Mouse (Mus musculus) midbrain, embryonic 15.5 days (tissue): ENCODE data around the gene Alox12. TPM values are rescaled to one million over a fixed set of nuclear protein-coding genes. Genes with fewer than 3 reads are reported as not detected.

ENCODE experiments used
- ATAC-seq: fragments of 200-750 bp; cut with Nextera tagmentation; replicated peaks from 2 replicates; pipeline ENCODE4 v1.8.0; 2017; ENCODE audit warnings: moderate TSS enrichment
- H3K27ac ChIP-seq: fragments of 300-500 bp; sonication (generic); 2 replicates; pipeline ENCODE4 v1.5.1; 2015; ENCODE audit warnings: mild to moderate bottlenecking, inconsistent platforms
- H3K27me3 ChIP-seq: fragments of 300-500 bp; sonication (generic); replicated peaks from 2 replicates; pipeline ENCODE4 v1.6.1; 2015; ENCODE audit warnings: inconsistent platforms
- H3K36me3 ChIP-seq: fragments of 300-500 bp; sonication (generic); replicated peaks from 2 replicates; pipeline ENCODE4 v1.6.1; 2015; ENCODE audit warnings: inconsistent platforms
- H3K4me1 ChIP-seq: fragments of 300-500 bp; sonication (generic); 2 replicates; pipeline ENCODE4 v1.6.1; 2015; ENCODE audit warnings: inconsistent platforms
- H3K4me2 ChIP-seq: fragments of 300-500 bp; sonication (generic); 2 replicates; pipeline ENCODE4 v1.6.1; 2015; ENCODE audit warnings: inconsistent platforms, mild to moderate bottlenecking, moderate library complexity
- H3K4me3 ChIP-seq: fragments of 300-500 bp; sonication (generic); 2 replicates; pipeline ENCODE4 v1.5.1; 2015; ENCODE audit warnings: mild to moderate bottlenecking, inconsistent platforms
- H3K9ac ChIP-seq: fragments of 300-500 bp; sonication (generic); 2 replicates; pipeline ENCODE4 v1.6.1; 2015; ENCODE audit warnings: mild to moderate bottlenecking, inconsistent platforms
- H3K9me3 ChIP-seq: fragments of 300-500 bp; sonication (generic); 2 replicates; pipeline ENCODE4 v1.6.1; 2016; ENCODE audit warnings: inconsistent platforms
- WGBS: fragments of 180-500 bp; shearing (Covaris S2); methylation state at CpG from one replicate; pipeline ENCODE4 v1.1.7; 2015; ENCODE audit warnings: mixed read lengths; 5-methylcytosine and 5-hydroxymethylcytosine counted together
- polyA plus RNA-seq: library from polyadenylated mRNA; unstranded; fragments of >200 nt; fragmentation: Nextera tagmentation; extraction: Ambion mirVana; gene quantifications from 2 replicates; pipeline ENCODE4 v1.2.1, GENCODE M21; 2015

Alox12 gene
- polyA plus RNA-seq, 1 experiment from 2014 or later: 0.74 TPM

DNA sequence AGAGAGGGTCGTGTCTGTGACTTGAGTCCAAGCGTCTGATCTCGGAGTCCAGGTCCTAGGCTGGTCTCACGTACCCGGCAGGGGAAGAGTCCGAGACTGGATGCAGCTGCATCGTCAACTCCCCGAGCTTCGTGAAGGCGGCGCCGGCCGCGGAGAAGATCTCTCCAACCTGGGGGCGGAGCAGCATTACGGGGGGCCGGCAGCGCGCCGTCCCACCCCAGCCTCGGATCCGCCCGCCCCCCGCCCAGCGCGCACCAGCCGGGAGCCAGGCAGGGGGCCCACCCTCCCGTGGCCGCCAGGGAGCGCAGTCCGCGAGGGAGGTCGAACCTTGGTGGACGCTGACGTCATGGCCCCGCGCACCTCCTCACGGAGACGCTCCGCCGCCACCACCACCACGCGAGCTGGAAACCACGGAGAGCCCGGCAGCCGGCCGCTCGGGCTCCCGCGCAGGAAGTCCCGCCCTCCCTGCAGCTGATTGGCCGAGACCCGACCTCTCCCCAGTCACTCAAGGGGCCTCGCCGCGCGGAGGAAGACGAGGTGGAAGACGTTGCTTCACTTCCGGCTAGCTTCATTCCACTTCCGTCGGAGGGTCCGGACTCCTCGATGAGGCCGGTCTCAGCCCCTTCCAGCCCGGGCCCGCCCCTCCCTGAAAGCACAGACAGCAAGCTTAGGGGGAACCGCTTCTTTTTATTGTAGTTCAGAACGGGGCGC lies 17.5 kb downstream of the Alox12 start, which contains the start of gene 0610010K14Rik:
Gene 0610010K14Rik, minus strand, starts transcription at position 458 of the 711 bp plus-strand sequence.
- WGBS: under 1% methylated on average over 70 of the region's 70 CpGs
- Histone ChIP-seq H3K9me3 (no peaks in the 10 kb centered on the region), H3K4me1 (peaks cover 33% of the 10 kb centered on the region), H3K4me3 (peak within 1 kb of the TSS; percentile 96), H3K9ac (peak within 1 kb of the TSS; percentile 97), H3K27me3 (no peaks in the 10 kb centered on the region), H3K4me2 (peak within 1 kb of the TSS; percentile 92), H3K27ac (peak within 1 kb of the TSS; percentile 93), H3K36me3 (peaks cover 8% of the 10 kb centered on the region; the same call in 1 of the 2 replicates)
- peak; percentile 94 for ATAC-seq

DNA sequence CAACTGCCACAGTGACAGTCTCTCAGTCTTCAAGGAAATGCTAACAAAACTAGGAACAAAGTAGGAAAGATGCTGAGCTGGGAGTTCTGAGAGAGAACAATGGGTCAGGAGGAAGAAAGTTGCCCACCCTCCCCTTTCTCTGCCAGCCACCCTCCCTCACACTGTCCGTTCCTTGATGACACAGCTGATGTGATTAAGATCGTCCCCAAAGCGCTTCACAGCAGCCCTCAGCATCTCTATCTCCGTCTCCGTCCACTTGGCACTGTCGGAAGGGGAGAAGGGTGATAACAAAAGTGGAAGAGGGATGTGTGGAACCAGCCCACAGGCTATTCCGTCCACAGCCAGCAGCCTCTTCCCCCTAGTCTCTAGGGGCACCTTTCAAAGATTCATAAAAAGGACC lies 18.4 kb downstream of the Alox12 start:
- no peak for ATAC-seq

DNA sequence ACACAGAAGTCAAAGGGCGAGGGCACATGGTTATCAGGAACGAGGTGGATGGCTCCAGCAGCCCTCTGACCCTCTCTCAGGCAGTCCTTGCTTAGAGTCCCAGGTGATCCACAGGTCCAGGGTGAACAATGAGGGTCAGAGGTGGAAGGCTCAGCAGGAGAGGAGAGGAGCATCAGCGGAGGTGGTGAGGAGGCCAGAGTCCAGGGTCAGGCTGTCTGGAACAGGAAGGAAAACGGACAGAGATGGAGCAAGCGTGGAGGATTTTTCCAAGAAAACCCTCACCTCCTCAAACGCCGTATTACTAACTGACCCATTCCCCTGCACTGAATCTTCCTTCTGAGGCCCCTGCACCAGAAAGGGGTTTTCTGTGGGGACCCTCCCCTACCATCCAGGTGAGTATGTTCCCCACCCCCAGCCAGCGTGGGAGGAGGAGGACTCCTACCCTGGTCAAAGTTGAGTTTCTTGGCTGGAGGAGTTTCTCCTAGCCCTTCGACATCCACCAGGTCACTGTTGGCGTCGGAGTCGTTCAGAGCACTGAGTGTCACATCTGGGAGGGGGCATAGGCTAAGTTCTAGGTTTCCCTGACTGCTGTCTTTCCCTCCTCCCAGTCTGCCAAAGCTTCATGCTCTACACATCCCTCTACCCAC lies 19.8 kb downstream of the Alox12 start:
- no peaks in the 10 kb centered on the region for H3K9me3 ChIP-seq
- H3K4me2 ChIP-seq: no peak overlapping the region
- H3K27ac ChIP-seq: no peak overlapping the region
- H3K27me3 ChIP-seq: peaks cover 4% of the 10 kb centered on the region
- peaks cover 29% of the 10 kb centered on the region for H3K4me1 ChIP-seq
- peaks cover 8% of the 10 kb centered on the region; the same call in 1 of the 2 replicates for H3K36me3 ChIP-seq
- WGBS: 91% methylated on average over 12 of the region's 12 CpGs
- no peak for ATAC-seq
- no peak overlapping the region for H3K4me3 ChIP-seq
- H3K9ac ChIP-seq: no peak overlapping the region

More for the DNA sequence above, 18.4 kb downstream of the Alox12 start:
- peaks cover 33% of the 10 kb centered on the region for H3K4me1 ChIP-seq
- no peaks in the 10 kb centered on the region for H3K9me3 ChIP-seq
- peak overlapping the region; percentile 93 for H3K27ac ChIP-seq
- H3K27me3 ChIP-seq: no peaks in the 10 kb centered on the region
- H3K36me3 ChIP-seq: peaks cover 8% of the 10 kb centered on the region; the same call in 1 of the 2 replicates
- 30% methylated on average over 7 of the region's 7 CpGs for WGBS
- H3K9ac ChIP-seq: peak overlapping the region; percentile 70
- H3K4me3 ChIP-seq: peak overlapping the region; percentile 96
- H3K4me2 ChIP-seq: peak overlapping the region; percentile 92

DNA sequence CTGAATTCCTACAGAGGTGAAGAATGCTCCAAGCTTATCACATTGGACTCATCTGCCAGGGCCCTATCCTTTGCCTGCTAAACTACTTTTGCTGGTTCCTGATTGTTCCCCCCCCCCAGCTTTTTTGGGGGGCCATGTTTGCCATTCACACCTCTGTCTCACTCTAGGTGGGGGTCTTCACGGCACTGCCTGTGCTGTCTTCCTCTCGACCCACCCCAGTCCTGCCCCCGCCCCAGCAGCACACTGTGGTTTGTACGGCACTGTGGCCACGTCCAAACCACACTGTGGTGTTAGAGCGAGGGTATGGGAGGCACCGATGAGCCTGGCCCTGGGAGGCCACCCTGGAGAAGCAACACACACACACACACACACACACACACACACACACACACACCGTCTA lies 20.7 kb downstream of the Alox12 start:
- Histone ChIP-seq H3K27ac (no peak overlapping the region), H3K9ac (no peak overlapping the region), H3K4me1 (peaks cover 31% of the 10 kb centered on the region), H3K9me3 (no peaks in the 10 kb centered on the region), H3K27me3 (peaks cover 13% of the 10 kb centered on the region), H3K4me2 (no peak overlapping the region), H3K36me3 (peaks cover 8% of the 10 kb centered on the region; the same call in 1 of the 2 replicates), H3K4me3 (no peak overlapping the region)
- ATAC-seq: no peak
- 92% methylated on average over 8 of the region's 8 CpGs for WGBS

DNA sequence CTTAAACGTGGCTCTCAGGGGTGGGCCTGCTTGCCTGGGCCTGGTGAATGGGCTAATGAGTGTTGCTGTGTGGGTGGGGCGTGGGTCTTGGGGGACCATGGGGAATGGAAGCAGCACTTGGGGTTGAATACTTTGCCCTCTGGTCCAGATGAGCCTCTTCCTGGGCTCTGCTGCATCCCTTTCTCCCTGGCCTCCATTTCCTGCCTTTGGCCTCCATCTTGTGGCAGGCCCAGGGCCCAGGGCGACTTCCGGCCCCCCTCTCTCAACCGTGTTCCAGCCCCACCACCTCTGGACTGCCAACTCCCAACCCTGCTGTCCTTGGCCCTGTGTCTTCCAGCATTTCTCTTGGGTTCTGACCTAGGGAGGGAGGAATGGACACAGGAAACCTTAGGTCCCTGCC lies 21.1 kb downstream of the Alox12 start:
- Histone ChIP-seq H3K27ac (no peak overlapping the region), H3K9ac (no peak overlapping the region), H3K4me1 (peaks cover 33% of the 10 kb centered on the region), H3K4me3 (no peak overlapping the region), H3K36me3 (peaks cover 8% of the 10 kb centered on the region; the same call in 1 of the 2 replicates), H3K4me2 (no peak overlapping the region), H3K9me3 (no peaks in the 10 kb centered on the region), H3K27me3 (peaks cover 17% of the 10 kb centered on the region)
- 58% methylated on average over 5 of the region's 5 CpGs for WGBS
- no peak for ATAC-seq

- Histone ChIP-seq H3K9me3 (no peaks in the 10 kb centered on the region), H3K27ac (no peak overlapping the region), H3K4me1 (peaks cover 32% of the 10 kb centered on the region), H3K36me3 (peaks cover 8% of the 10 kb centered on the region; the same call in 1 of the 2 replicates), H3K4me2 (peak overlapping the region; percentile 49), H3K9ac (peak overlapping the region; percentile 40; the same call in 1 of the 2 replicates), H3K4me3 (peak overlapping the region; percentile 36), H3K27me3 (peaks cover 27% of the 10 kb centered on the region)
- 36% methylated on average over 8 of the region's 8 CpGs for WGBS
- no peak for ATAC-seq
Measured at GRCm38 (mm10) chr11:70233016-70233415, 22.1 kb downstream of the Alox12 start.

- Histone ChIP-seq H3K27me3 (peaks cover 31% of the 10 kb centered on the region), H3K27ac (no peak overlapping the region), H3K4me2 (peak overlapping the region; percentile 49), H3K9ac (peak overlapping the region; percentile 40; the same call in 1 of the 2 replicates), H3K4me1 (peaks cover 32% of the 10 kb centered on the region), H3K9me3 (no peaks in the 10 kb centered on the region), H3K36me3 (peaks cover 8% of the 10 kb centered on the region; the same call in 1 of the 2 replicates), H3K4me3 (peak overlapping the region; percentile 36)
- no peak for ATAC-seq
- 10% methylated on average over 9 of the region's 10 CpGs for WGBS
Measured at GRCm38 (mm10) chr11:70232546-70232945, 22.6 kb downstream of the Alox12 start.

DNA sequence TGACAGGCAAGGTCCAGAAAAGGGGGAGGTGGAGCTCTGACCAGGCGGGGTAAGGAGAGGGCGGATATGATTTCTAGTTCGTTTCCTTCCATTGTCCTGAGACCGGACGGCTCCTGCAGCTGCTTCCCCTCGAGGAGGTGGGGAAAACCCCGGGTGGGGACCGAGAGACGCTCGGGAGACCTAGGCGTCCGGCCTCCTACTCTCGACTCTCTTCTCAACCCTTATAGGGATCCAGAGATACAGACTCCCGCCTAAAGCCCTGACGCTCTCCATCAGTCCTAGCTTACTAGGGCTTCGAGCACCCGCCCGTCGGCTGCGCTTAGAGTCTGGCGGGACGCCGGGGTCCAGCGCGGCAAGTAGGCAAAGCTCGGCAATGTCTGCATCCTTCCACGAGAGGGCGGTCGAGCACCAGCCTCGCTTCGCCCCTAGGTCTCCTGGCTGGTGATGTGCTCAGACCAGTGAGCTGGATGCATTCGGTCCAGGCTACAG lies 24.9 kb downstream of the Alox12 start:
- Histone ChIP-seq H3K4me2 (peak overlapping the region; percentile 52; the same call in 1 of the 2 replicates), H3K27ac (no peak overlapping the region), H3K9ac (no peak overlapping the region), H3K9me3 (no peaks in the 10 kb centered on the region), H3K27me3 (peaks cover 53% of the 10 kb centered on the region), H3K4me1 (peaks cover 40% of the 10 kb centered on the region), H3K36me3 (peaks cover 8% of the 10 kb centered on the region; the same call in 1 of the 2 replicates), H3K4me3 (peak overlapping the region; percentile 31; the same call in 1 of the 2 replicates)
- under 1% methylated on average over 32 of the region's 32 CpGs for WGBS
- 0 out of 2 replicates have a peak, but pooled peaks have one; percentile 34 for ATAC-seq

DNA sequence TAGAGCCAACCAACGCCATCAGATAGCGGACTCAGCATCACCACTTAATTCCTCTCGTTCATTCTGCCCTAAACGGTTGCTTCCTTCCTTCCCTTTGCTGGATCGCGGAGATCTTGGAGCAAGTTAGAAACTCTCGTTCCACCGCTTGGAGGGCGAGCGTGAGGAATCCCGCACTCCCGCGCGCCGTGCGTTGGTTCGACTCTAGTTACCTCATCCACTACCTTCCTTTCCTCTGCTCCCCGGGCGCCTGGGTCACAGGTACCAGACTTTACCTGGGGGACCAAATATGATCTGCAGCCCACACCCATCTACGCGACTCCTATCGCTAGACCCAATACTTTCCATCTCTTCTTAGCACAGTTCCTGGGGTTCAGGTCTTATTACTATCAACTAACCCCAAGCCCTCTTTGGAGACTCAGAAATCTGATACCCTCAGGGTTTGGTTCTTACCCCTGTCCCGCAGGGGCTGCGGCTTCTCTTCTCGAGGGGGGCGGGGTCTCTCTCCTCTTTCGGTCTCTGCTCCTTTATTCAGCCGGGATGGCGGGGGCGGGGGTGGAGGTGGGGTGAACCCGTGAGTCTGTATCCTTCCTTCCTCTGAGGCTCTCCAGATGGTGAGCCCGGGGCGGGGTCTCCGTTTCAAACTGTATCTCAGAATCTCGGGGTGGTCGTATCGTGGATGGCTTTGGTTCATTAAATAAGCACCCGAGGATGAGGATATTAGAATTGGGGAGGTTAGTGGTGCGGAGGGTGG lies 25.7 kb downstream of the Alox12 start, which contains the start of gene Bcl6b:
Gene Bcl6b, minus strand, starts transcription at position 539 of the 751 bp plus-strand sequence.
- no peak within 1 kb of the TSS; the same call in 1 of the 2 replicates for H3K9ac ChIP-seq
- H3K27me3 ChIP-seq: peaks cover 55% of the 10 kb centered on the region
- H3K36me3 ChIP-seq: 0 out of 2 replicates have a peak, but pooled peaks cover under 1% of the 10 kb centered on the region
- 3% methylated on average over 39 of the region's 39 CpGs for WGBS
- no peaks in the 10 kb centered on the region for H3K9me3 ChIP-seq
- no peak within 1 kb of the TSS for H3K27ac ChIP-seq
- no peak for ATAC-seq
- H3K4me2 ChIP-seq: peak within 1 kb of the TSS; percentile 52
- peak within 1 kb of the TSS; percentile 31 for H3K4me3 ChIP-seq
- peaks cover 40% of the 10 kb centered on the region for H3K4me1 ChIP-seq

DNA sequence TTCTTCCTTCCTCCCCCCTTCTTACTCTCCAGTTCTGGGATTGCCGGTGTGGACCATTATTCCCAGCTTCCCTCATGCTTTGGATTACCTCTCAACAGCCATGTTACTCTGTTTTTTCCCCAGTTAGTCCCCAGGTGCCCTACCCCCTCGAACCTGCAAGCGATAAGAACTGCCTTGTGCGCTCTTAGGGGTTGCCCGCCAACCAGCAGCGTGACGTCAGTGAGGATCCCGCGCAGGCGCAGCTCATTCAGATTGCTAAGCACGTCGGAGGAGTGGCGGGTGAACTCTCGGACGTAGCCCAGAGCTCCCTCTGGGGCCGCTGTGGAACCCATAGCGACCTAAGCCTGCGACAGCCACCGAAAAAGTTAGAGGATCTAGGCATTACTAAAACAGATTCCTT lies 26.3 kb downstream of the Alox12 start:
- Histone ChIP-seq H3K4me2 (peak overlapping the region; percentile 52), H3K4me1 (peaks cover 40% of the 10 kb centered on the region), H3K36me3 (no peaks in the 10 kb centered on the region), H3K27me3 (peaks cover 55% of the 10 kb centered on the region), H3K4me3 (peak overlapping the region; percentile 31), H3K27ac (no peak overlapping the region), H3K9me3 (no peaks in the 10 kb centered on the region), H3K9ac (no peak overlapping the region; the same call in 1 of the 2 replicates)
- 2% methylated on average over 19 of the region's 19 CpGs for WGBS
- ATAC-seq: peak; percentile 24; the same call in 1 of the 2 replicates

- Histone ChIP-seq H3K4me1 (peaks cover 37% of the 10 kb centered on the region), H3K27me3 (peaks cover 55% of the 10 kb centered on the region), H3K36me3 (no peaks in the 10 kb centered on the region), H3K9me3 (no peaks in the 10 kb centered on the region), H3K9ac (no peak overlapping the region), H3K4me2 (peak overlapping the region; percentile 52; the same call in 1 of the 2 replicates), H3K4me3 (no peak overlapping the region), H3K27ac (no peak overlapping the region)
- 88% methylated on average over 4 of the region's 4 CpGs for WGBS
- no peak for ATAC-seq
Measured at GRCm38 (mm10) chr11:70227661-70228245, 27.4 kb downstream of the Alox12 start.
